Mouse (Mus musculus) testis, adult 2 months (tissue): Measurements from ENCODE around the gene Card9. TPM values are rescaled to one million over a fixed set of nuclear protein-coding genes. Genes with fewer than 3 reads are reported as not detected.

Experiments used
- H3K27ac ChIP-seq: fragments of 200-500 bp; 2 replicates; pipeline ENCODE4 v1.5.1; 2012; ENCODE audit warnings: low read depth, low read length; ENCODE audit not compliant: control insufficient read depth, insufficient read depth
- H3K27me3 ChIP-seq: fragments of 200-500 bp; 2 replicates; pipeline ENCODE4 v1.6.1; 2012; ENCODE audit warnings: mild to moderate bottlenecking, low read length, moderate library complexity; ENCODE audit not compliant: control insufficient read depth, insufficient read depth
- H3K36me3 ChIP-seq: fragments of 200-500 bp; 2 replicates; pipeline ENCODE4 v1.6.1; 2012; ENCODE audit warnings: mild to moderate bottlenecking, low read length; ENCODE audit not compliant: control insufficient read depth, insufficient read depth
- H3K4me1 ChIP-seq: fragments of 200-500 bp; 2 replicates; pipeline ENCODE4 v1.6.1; 2012; ENCODE audit warnings: low read length; ENCODE audit not compliant: control insufficient read depth, insufficient read depth
- H3K4me3 ChIP-seq: fragments of 200-500 bp; 2 replicates; pipeline ENCODE4 v1.5.1; 2012; ENCODE audit warnings: low read depth, mild to moderate bottlenecking, low read length, moderate library complexity, mixed read lengths; ENCODE audit not compliant: control insufficient read depth
- CTCF ChIP-seq: fragments of 200-500 bp; IDR thresholded peaks from 2 replicates; pipeline ENCODE4 v1.5.1; 2012; ENCODE audit warnings: low read depth, mild to moderate bottlenecking, inconsistent platforms, low read length, moderate library complexity; ENCODE audit not compliant: control insufficient read depth, insufficient read depth, insufficient replicate concordance
- POLR2A ChIP-seq: fragments of 200-500 bp; IDR thresholded peaks from 2 replicates; pipeline ENCODE4 v1.6.1; 2012; ENCODE audit warnings: low read depth, mild to moderate bottlenecking, inconsistent platforms, low read length, moderate library complexity; ENCODE audit not compliant: control insufficient read depth
- polyA plus RNA-seq: library from polyadenylated mRNA; depleted of rRNA; stranded (reverse); fragments of >200 nt; gene quantifications from 2 replicates; pipeline ENCODE4 v1.2.3, GENCODE M21; 2012; rRNA removed

Card9 gene
- 0.75 and 1.9 TPM in 2 replicates for polyA plus RNA-seq

GRCm38 (mm10) chr2:26360772-26361171 is at the start of gene Card9:
Gene Card9, minus strand, starts transcription at chr2:26360918.
- no peaks in the 10 kb centered on the region; the same call in 1 of the 2 replicates for H3K36me3 ChIP-seq

DNA sequence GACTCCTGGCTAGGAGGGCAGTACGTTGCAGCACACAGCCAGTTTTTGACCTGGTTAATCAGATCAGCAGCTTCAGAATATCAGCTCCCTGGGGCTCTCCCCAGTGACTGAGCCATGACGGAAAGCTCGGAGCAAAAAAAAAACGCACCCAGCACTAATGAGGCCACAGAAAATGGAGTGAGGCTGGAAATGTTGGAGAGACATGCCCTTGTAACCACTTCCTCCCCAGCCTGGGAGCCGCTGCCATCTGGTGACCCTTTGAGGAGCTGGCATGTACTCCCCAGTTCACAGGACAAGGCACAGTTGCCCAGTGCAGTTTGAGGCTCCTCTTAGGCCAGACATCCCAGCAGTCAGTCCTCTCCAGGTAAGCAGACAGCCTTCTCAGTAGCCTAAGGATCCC is 49.4 kb upstream of the Card9 start:
- Histone ChIP-seq H3K4me1 (peaks cover 12% of the 10 kb centered on the region), H3K36me3 (peaks cover under 1% of the 10 kb centered on the region; the same call in 1 of the 2 replicates), H3K27ac (no peak overlapping the region), H3K27me3 (no peaks in the 10 kb centered on the region), H3K4me3 (no peak overlapping the region)
- TF ChIP-seq CTCF (no peak), POLR2A (no peak)

More at GRCm38 (mm10) chr2:26360772-26361171, at the start of gene Card9:
- Histone ChIP-seq H3K27ac (no peak within 1 kb of the TSS), H3K4me1 (no peaks in the 10 kb centered on the region), H3K4me3 (no peak within 1 kb of the TSS), H3K27me3 (no peaks in the 10 kb centered on the region)
- no peak for TF ChIP-seq CTCF

DNA sequence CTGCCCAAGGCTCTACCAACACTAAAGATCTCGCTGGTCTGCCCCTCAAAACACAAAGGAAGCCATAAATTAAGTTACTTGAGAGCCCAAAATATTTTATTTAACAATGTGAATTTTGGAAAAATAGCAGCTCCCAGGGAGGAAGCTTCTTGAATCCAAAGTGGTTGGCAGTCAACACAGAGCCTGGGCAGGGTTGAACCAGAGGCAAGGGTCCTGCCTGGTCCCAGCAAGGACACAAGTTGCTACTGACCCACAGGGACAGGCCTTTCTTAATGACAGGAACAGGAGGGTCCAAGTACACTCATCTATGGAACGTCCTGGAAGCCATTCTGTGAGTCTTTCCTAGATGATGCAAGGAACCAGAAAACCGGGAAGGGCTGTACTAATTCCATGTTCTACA is 48.6 kb upstream of the Card9 start:
- H3K27me3 ChIP-seq: no peaks in the 10 kb centered on the region
- no peak for TF ChIP-seq POLR2A
- no peak for TF ChIP-seq CTCF
- H3K36me3 ChIP-seq: no peaks in the 10 kb centered on the region
- no peak overlapping the region for H3K27ac ChIP-seq
- H3K4me1 ChIP-seq: peaks cover 12% of the 10 kb centered on the region
- H3K4me3 ChIP-seq: peak overlapping the region; percentile 64

DNA sequence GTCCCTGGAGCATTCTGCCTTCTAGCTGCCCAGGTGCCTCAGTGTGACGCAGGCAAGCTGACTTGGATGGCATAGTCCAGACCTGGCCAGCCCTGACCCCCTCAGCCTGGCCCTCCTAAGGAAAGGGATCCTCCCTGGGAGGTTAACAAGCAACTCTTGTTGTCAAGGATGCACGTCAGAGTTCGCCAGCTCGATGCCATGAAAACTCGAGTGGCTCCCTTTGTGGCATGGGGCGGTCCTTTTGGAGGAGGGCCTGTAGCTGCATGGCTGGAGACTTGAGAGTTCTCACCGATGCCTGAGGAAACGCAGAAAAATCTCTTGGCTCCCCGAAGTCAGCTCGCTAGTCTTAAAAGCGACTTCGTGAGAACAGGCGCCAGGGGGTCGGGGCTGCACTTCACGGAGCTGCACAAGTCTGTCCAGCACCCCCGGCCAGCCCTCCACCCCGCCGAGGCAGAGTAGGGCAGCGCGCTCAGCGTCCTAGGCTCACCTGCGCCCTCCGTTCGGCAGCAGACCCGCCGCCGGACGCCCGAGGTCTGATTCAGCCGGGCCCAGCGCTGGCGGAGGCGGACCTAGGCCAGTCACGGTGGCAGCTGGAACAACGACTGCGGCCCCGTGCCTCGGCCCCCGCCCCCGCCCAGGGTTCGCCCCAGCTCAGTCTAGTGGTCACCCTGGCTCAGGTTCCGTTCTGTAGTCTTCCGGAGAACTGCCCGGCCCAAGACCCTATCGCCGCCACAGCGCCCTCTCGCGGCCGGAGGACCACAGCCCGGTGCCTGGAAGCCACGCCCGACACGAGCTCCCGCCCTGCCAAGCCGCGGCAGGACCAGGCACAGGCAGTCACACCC is 48.0 kb upstream of the Card9 start, which contains the start of gene Inpp5e:
Gene Inpp5e, minus strand, starts transcription at position 689 of the 842 bp plus-strand sequence.
- Histone ChIP-seq H3K4me1 (peaks cover 12% of the 10 kb centered on the region), H3K27me3 (no peaks in the 10 kb centered on the region), H3K4me3 (peak within 1 kb of the TSS; percentile 64), H3K27ac (peak within 1 kb of the TSS; percentile 2), H3K36me3 (no peaks in the 10 kb centered on the region)
- peak; percentile 95 for TF ChIP-seq CTCF
- TF ChIP-seq POLR2A: peak; percentile 53

- no peaks in the 10 kb centered on the region; the same call in 1 of the 2 replicates for H3K36me3 ChIP-seq
- H3K27me3 ChIP-seq: no peaks in the 10 kb centered on the region
- H3K27ac ChIP-seq: no peak overlapping the region
- peaks cover 6% of the 10 kb centered on the region for H3K4me1 ChIP-seq
- no peak for TF ChIP-seq POLR2A
- no peak for TF ChIP-seq CTCF
- H3K4me3 ChIP-seq: no peak overlapping the region
Measured at GRCm38 (mm10) chr2:26403306-26403705, 42.6 kb upstream of the Card9 start.

DNA sequence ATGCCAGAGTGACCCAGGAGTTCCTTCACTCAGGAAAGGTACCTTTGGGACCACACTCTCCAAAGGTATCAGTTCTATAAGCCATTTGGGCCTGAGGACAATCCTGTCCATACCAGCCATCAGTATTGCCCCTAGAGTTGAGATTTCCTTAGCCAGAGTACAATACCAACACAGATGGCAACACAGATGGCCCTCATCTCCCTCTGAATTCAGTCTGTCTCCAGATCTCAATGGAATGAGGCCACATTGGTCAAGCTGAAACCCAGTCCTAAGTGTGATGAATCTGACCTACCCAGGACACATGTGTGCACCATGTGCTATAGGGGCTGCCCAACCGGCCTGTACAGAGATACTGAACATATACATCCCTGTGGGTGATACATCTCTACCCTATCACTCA is 41.5 kb upstream of the Card9 start:
- no peak for TF ChIP-seq POLR2A
- TF ChIP-seq CTCF: no peak
- no peaks in the 10 kb centered on the region; the same call in 1 of the 2 replicates for H3K36me3 ChIP-seq
- H3K4me3 ChIP-seq: no peak overlapping the region
- no peak overlapping the region for H3K27ac ChIP-seq
- no peaks in the 10 kb centered on the region for H3K27me3 ChIP-seq
- H3K4me1 ChIP-seq: no peaks in the 10 kb centered on the region; the same call in 1 of the 2 replicates

DNA sequence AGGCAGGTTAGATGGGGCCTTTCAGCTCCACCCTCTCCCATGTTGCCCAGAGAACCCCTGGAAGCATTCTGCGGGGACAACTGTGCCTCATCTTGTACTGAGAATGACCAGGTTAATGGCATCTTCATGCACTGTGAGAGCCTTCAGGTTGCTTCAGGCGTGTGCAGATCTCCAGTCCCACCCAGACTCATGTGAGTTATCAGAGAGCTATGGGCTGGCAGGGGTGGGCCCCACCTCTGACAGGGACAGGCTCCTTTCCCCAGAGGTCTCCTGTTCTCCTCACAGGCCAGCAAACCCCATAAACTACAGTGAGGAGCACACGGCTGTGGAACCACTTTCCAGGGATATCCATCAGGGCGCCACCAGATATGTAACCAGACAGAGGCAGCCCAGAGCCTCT is 40.3 kb upstream of the Card9 start:
- no peaks in the 10 kb centered on the region; the same call in 1 of the 2 replicates for H3K4me1 ChIP-seq
- TF ChIP-seq POLR2A (no peak), CTCF (no peak)
- H3K36me3 ChIP-seq: no peaks in the 10 kb centered on the region; the same call in 1 of the 2 replicates
- no peak overlapping the region for H3K4me3 ChIP-seq
- H3K27me3 ChIP-seq: no peaks in the 10 kb centered on the region
- no peak overlapping the region for H3K27ac ChIP-seq
